9 mouse cellular contexts compared by ENCODE assay signal in the genomic region with DNA sequence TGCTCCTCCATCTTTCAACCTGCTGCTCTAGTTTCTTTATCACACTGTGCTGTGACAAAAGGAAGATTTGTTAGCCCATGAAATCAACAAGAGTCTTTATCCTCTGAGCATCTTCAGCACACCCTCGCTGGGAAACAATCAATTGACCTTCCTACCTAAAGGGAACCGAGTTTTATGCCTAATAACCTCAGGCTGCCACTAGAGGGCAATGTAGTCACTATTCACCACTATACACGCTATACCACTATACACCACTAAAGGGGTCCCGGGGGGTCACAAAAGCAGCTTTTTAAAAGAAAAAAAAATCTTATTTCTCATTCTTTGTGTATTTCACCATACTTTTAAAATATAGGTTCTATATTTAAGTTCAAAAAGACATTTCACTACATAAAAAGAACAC. TPM values are rescaled to one million over a fixed set of nuclear protein-coding genes. Genes with fewer than 3 reads are reported as not detected.
A peak's percentile ranks its signal among the peaks of the same experiment; 100 is the strongest.
DNase-seq lines count a peak whose midpoint lies in the region; ATAC-seq and TF ChIP-seq lines count a peak whose summit lies in the region.
"Had no signal": no experiment of that assay in that cellular context is flagged by ENCODE, and none has a peak within 500 bp of the region (broad histone marks: within the 10 kb centered on the region; RNA-seq: fewer than 3 reads in every experiment).

No protein-coding gene starts in this region.

- peak; percentile 21 to 76 for DNase-seq in adrenal gland, adult (ENCODE audit: inconsistent age in 2 of 2, low spot score in 1 of 2)
- no peak for DNase-seq in adrenal gland, postnatal 25 days
- peak; percentile 35 for DNase-seq in right cerebral cortex, postnatal 14 days
- no peak for DNase-seq in right cerebral cortex, postnatal 25 days
- DNase-seq in embryo, embryonic 10.5 days (ENCODE audit: low spot score): peak; percentile 84
- DNase-seq in kidney, adult 2 months: peak; percentile 41
- DNase-seq in liver, embryonic 13.5 days: peak; percentile 22

- H3K4me2 ChIP-seq in liver, embryonic 13.5 days: no peak overlapping the region
- H3K4me2 ChIP-seq: neural tube, embryonic 13.5 days had no signal

- H3K9ac ChIP-seq in liver, embryonic 13.5 days: no peak overlapping the region
- H3K9ac ChIP-seq: neural tube, embryonic 13.5 days had no signal

- no peak for TF ChIP-seq POLR2A in kidney, adult 2 months (IDR thresholded peaks at IDR 0.05; ENCODE audit: low read depth, low read length)

- 4% methylated on average over 4 of the region's 4 CpGs for WGBS in kidney, adult 2 months
- 2% methylated on average over 4 of the region's 4 CpGs for WGBS in liver, embryonic 13.5 days (ENCODE audit: insufficient replicate concordance)

- H3K36me3 ChIP-seq in kidney, adult 2 months (ENCODE audit: control insufficient read depth, insufficient read depth, low read length): no peaks in the 10 kb centered on the region
- no peaks in the 10 kb centered on the region for H3K36me3 ChIP-seq in liver, embryonic 13.5 days
- H3K36me3 ChIP-seq: neural tube, embryonic 13.5 days had no signal

- ATAC-seq in liver, embryonic 13.5 days (ENCODE audit: low read depth): 0 out of 2 replicates have a peak, but pooled peaks have one; percentile 39
- peak; percentile 71; the same call in 1 of the 2 replicates for ATAC-seq in neutrophil, adult 5-6 weeks (ENCODE audit: extremely low read depth, insufficient number of reproducible peaks, low FRiP score, poor library complexity, severe bottlenecking)

- H3K4me3 ChIP-seq in kidney, adult 2 months (ENCODE audit: insufficient read depth, low read depth, low read length): no peak overlapping the region
- no peak overlapping the region for H3K4me3 ChIP-seq in liver, embryonic 13.5 days (replicated peaks)
- H3K4me3 ChIP-seq: neural tube, embryonic 13.5 days had no signal

- TF ChIP-seq CTCF in kidney, adult 2 months (conservative IDR thresholded peaks at IDR 0.05; ENCODE audit: insufficient read depth, insufficient read length, low read depth, low read length): peak; percentile 31; the same call in 1 of the 2 replicates

- no peaks in the 10 kb centered on the region for H3K9me3 ChIP-seq in liver, embryonic 13.5 days (replicated peaks)
- H3K9me3 ChIP-seq: neural tube, embryonic 13.5 days had no signal

- H3K4me1 ChIP-seq in kidney, adult 2 months (ENCODE audit: control insufficient read depth, insufficient read depth, low read length): no peaks in the 10 kb centered on the region
- peaks cover 14% of the 10 kb centered on the region for H3K4me1 ChIP-seq in liver, embryonic 13.5 days (replicated peaks)

- no peak overlapping the region for H3K27ac ChIP-seq in kidney, adult 2 months (ENCODE audit: insufficient read depth, low read depth, low read length)
- H3K27ac ChIP-seq in liver, embryonic 13.5 days: no peak overlapping the region
- H3K27ac ChIP-seq: neural tube, embryonic 13.5 days had no signal

- H3K27me3 ChIP-seq in kidney, adult 2 months (replicated peaks; ENCODE audit: control insufficient read depth, insufficient read depth, low read length): no peaks in the 10 kb centered on the region
- H3K27me3 ChIP-seq in liver, embryonic 13.5 days: peaks cover 12% of the 10 kb centered on the region

RNA-seq across cellular contexts. Expression of gene Hectd2, which starts 15.9 kb away (rescaled TPM):
- 1.6 and 2.1 TPM in 2 replicates for total RNA-seq in adrenal gland, postnatal 25 days (2021)
- 0.34 and 0.41 TPM in 2 replicates for polyA plus RNA-seq in kidney, adult 2 months (2012; rRNA removed)
- polyA plus RNA-seq in liver, embryonic 13.5 days (2015; fragmentation: Nextera tagmentation; extraction: Ambion mirVana): 0.35 and 0.46 TPM in 2 replicates
- 0.23 and 0.37 TPM in 2 replicates for total RNA-seq in neutrophil, adult 5-6 weeks (2017)

Comparison
In these comparisons a context has a peak if more than half of its experiments do, and no peak if none do; other contexts are left out.
1. DNase-seq: peak in adrenal gland, adult (2 of 2), right cerebral cortex, postnatal 14 days (single experiment), embryo, embryonic 10.5 days (single experiment), kidney, adult 2 months (single experiment) and liver, embryonic 13.5 days (single experiment); none in adrenal gland, postnatal 25 days (single experiment) and right cerebral cortex, postnatal 25 days (single experiment).